Mouse (Mus musculus) large intestine, adult 2 months (tissue): ENCODE measurements at regions not wholly inside any gene's neighbourhood (a gene's known extent, or its start where the extent isn't known, plus 50 kb on each side); places are given as distances from the start of the nearest gene placed in this dataset.

ENCODE experiments used
- DNase-seq: peaks from one replicate; pipeline ENCODE4 v3.0.0-alpha.2; 2012; ENCODE audit warnings: low read depth, low spot score
- WGBS: fragments of 180-500 bp; shearing (Covaris S2); methylation state at CpG from one replicate; pipeline ENCODE4 v1.1.7; 2018; 5-methylcytosine and 5-hydroxymethylcytosine counted together

GRCm38 (mm10) chr11:90130635-90131034 lies 56.8 kb upstream of the Gm45716 start:
- WGBS, result 50% methylated on average over 1 of the region's 1 CpGs
- no peak for DNase-seq

- no peak for DNase-seq
- WGBS, result 69% methylated on average over 5 of the region's 5 CpGs
Measured at GRCm38 (mm10) chr11:90132579-90132978, 54.9 kb upstream of the Gm45716 start.

- DNase-seq, result no peak
- 73% methylated on average over 7 of the region's 7 CpGs for WGBS
Measured at GRCm38 (mm10) chr11:90136307-90136706, 51.2 kb upstream of the Gm45716 start.
